Mouse (Mus musculus) right cerebral cortex, postnatal 25 days (tissue): ENCODE results near the gene Esyt3.
A peak's percentile ranks its signal among the peaks of the same experiment; 100 is the strongest.

Source experiments
- DNase-seq: peaks from one replicate; pipeline ENCODE4 v3.0.0; 2022

Esyt3 gene

DNA sequence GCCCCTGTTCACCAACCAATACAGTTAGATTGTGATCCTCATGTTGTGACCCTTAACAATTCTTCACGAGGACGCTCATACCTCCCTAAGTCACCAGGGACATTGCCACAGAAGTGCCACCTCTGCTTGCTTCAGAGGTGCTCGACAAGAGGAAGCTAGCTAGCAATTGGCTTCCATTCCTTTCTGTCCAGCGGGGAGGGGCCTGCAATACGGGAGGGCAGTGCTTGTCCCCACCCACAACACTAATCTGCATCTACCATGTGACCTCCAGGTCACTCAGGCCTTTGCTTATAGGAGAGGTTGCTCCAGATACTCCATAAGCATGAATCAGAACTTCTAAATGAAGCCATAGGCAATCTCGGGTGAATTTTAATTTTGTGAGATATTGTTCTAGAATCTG is 5.0 kb downstream of the Esyt3 start:
- DNase-seq: no peak

DNA sequence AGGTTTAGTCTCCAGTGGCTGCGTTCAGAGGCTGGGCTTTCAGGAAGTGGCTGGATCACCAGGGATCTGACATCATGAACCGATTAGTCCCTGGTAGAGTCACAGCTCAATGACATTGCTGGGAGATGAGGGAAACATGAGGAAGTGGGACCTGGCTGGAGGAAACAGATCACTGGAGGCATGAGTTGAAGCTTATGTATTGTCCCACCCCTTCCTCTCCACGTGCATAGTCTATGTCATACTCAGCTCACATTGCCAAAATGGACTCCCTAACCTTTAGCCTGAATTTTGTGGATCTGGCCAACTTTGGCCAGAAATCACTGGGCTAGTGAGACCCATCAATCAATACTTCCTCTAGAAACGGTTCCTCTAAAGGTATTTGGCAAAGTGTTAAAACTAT is 5.4 kb downstream of the Esyt3 start:
- no peak for DNase-seq

DNA sequence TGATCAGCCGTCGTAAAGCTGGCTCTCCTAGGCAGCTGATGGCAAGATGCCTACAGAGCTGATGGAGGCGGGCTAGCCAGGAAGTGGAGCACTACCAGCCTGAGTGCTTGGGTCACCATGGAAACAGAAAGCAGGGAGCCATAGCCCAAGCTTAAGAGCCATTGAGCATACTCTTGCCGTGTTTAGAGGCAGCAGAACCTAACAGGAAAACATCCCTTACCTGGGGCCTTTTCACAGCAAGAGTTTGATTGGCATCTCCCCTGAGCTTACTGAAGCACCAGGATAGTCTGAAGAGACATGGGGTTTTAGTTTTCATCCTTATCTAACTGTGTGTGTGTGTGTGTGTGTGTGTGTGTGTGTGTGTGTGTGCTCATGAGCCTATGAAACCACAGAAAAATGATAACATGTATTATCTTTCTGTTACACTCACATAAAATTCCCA is 13.0 kb downstream of the Esyt3 start:
- peak; percentile 68 for DNase-seq

DNA sequence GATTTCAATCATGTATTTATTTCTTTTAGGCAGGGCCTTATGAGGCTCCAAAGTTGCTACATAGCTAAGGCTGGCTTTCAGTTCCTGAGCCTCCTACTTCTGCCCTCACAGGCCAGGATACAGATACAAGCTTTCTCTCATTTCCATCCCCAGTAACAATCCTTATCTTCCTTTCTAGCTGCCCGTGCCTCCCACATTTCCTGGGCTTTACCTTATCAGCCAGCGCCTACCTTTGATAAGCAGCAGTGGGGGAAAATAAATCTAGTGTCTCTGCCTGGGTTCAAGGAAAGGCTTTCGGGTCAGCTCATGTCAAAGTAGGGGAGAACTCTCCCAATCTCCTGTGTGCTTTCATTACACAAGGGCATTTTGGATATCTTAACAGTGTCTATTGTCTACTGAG is 16.8 kb downstream of the Esyt3 start:
- no peak for DNase-seq

DNA sequence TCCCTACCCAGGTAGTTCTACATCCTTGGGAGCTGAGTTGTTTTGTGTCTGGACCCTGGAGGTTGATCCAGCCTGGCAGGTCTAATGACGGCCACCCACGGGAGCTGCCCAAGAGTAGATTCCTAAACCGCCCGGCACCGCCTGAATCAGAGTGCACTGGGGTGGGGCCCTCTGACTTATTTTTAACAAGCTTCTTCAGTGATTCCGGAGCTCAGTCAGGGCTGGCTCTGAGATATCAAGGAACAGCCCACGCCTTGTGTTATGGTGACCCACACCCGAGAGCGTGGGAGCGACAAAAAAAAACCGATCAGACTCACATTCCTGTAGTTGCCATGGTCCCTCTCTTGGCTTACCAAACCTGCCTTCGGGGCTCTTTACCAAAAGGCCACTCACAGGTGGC is 18.2 kb downstream of the Esyt3 start:
- DNase-seq: no peak

DNA sequence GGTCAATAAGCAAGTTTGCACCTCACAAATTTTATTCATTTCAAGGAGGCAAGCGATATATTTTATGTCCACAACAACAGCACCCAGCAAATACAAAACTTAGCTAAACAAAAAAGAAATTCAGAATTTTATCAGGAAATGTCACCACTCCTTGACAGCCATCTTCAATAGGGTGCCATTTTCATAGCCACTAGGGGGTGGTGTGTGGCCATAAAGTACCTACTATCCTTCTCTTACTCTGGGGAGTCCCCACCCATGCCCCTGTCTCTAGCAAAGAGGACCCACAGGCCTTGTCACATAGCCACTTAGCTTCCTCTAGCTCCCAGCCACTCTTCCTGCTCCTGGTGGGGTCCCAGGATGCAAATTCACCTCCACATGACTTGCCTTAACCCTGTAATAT is 19.2 kb downstream of the Esyt3 start:
- no peak for DNase-seq

DNA sequence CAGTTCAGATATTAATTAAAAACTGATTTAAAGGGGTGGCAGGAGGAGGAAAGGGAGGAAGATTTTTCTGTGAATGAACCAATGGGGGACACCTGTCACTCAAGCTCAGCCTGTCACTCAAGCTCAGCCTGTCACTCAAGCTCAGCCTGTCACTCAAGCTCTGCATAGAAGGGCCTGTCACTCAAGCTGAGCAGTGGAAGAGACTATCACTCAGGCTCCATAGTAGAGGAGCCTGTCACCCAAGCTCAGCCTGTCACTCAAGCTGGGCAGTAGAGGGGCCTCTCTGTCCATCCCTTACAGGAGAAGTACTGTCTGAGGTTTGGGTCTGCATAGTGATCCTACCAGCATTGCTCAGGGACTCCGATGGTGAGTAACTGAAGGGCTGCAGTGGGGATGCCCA is 20.1 kb downstream of the Esyt3 start:
- no peak for DNase-seq

DNA sequence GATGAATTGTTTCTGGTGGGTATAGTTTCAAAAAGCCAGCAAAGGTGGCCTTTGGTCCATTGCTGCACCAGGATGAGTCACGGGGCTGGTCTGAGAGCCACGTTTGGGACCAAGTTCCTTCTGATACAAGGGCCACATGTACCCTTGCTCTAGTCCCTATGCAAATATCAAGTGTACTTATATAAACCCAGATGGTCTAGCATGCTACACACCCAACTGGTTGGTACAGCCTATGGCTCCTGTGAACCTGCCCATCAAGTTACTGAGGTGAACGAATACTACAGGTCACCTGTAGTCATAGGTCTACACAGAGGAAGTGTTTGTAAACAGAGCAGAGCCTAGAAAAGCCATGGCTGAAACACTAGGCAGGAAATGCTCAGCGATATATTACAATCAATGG is 21.8 kb downstream of the Esyt3 start:
- DNase-seq: no peak

DNA sequence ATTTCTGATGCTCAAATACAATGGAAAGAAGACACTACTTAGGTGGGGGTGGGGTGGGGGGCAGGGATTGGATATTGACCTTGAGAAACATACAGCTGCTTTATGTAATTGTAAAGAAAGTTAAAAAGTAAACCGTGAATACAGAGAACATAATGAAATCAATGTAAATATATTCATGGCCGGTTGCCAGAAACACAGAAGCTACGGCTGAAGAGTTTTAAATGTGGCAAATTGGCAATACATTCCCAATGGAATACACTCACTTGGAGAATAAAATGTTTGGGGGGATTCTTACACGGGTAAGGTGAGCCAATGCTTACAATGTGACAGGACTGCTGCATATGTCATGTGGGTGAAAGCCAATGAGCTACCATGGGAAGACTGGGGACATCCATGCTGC is 31.5 kb downstream of the Esyt3 start:
- no peak for DNase-seq

DNA sequence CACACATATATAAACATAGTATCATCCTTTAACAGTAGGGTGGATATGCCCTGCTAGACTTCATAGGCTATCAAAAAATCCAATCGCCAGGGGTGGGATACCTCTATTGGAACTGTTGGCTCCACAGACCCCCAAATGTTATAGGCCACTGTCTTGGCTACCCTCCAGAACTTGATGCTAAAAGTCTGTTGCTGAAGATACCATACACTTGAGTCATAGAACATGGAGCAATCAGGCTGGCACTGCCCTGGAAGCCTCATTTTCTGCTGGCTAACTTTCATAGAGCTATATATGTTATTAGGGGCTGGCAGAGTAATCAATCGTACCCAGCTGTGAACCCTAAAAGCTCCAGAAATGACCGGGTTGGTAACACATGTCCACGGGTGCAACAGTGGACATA is 32.4 kb downstream of the Esyt3 start:
- no peak for DNase-seq

DNA sequence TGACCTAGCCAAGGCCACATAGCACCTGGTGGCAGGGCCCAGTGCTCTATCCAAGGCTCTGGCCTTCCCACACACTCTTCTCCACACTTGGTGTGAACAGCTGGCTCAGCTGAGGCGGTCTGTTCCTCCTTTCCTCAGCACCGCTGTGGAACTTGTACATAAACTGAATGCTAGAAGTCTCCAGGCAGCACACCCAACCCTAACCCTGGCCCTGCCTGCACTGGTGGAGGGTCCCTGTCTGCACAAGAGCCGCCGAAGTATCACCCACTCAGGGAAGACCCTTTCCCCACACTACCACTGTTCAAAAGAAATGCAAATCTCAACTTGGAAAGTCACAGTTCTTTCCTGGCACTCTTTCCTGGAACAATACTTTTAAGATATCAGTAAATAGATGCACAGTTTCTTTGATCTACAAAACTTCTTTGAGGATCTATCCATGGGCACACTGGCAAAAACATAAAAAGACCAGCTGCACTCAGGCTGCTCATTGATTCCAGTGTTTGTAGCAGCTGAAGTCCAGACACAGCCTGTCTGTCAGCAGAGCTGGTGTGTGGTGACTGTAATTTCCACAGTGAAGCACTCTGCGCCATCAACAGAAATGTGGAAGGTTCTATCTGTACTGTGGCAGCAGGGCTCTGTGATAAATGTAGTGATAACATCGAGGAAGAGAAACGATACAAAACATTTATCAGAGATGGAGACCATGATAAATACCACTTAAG is 33.0 kb downstream of the Esyt3 start:
- no peak for DNase-seq

DNA sequence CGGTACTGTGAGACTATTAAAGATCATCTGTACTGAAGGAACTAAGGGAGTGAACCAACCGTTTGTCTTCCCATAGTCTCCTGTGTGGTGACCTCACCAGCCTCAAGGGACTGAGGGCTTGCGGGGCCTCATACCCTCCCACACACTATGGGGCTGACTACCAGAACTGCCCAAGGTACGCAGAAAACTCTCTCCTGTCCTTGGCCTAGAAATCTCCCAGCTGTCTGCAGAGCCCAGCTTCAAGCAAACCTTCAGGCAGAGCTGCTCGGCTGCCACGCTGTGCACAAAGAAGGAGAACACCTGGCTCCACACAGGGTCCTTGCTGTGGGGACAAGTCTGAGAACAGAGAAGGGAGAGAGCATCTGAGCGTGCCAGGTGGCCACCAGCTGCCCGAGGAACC is 38.4 kb downstream of the Esyt3 start:
- no peak for DNase-seq

DNA sequence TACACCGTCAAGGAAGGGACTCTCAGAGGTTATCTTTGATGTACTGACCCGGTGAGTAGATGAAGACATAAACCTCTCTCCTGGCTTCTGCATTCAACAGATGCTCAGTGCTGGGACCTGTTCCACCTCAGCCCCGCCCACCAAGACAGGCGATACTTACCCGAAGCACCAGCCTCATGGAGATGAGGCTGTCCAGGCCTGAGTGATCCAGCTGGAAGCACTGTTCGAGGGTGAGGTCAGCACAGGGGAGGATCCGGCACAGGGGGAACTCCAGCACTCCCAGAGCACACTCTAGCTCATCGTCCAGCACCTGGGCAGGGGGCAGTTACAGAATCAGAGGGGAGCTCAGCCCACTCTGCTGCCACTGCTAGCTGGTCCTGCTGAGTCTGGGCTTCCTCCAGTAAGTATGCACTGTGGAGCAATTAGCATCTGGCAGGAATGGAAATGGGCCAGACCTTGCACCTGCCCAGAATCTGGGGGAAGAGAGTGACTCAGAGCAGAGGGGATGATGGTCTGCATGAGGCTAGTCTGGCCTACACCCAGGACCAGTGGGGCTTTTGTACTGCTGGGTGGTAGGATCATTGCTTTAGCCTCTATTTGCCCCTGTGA is 38.9 kb downstream of the Esyt3 start:
- peak; percentile 24 for DNase-seq

DNA sequence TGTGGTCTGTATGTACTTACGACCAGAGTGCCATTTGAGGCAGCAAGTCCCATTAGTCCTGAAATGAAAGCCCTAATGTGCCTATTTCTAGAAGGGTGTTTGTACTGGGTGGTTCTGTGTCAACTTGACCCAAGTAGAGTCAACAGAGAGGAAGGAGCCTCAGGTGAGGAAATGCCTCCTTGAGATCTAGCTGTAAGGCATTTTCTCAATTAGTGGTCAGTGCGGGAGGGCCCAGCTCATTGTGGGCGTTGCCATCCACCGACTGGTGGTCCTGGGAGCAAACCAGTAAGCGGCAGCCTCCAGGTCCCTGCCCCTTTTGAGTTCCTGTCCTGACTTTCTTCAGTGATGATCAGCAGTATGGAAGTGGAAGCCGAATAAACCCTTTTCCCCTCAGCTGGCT is 52.1 kb downstream of the Esyt3 start:
- DNase-seq: no peak

DNA sequence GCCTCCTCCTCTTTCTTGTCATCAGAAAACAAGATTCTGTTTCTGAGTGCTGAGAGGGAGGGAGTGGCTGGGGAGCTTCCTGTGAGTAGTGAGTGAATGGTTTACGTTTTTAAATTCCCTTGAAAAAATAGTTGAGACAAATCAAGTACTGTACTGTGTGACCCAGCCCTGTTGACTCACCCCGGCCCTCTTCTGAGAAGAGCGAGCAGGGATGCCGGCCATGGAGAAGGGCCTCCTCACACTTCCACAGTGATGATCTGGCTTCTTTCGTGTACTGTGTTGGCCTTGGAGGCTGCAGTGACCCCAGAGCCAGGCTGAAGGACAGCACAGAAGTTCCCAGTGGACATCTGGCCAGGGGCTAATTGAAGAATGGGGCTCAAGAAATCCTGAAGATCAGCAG is 54.1 kb downstream of the Esyt3 start:
- DNase-seq: no peak
